Mouse (Mus musculus) heart, adult 18-20 months (tissue): Measurements from ENCODE around the gene Snx15. TPM values are rescaled to one million over a fixed set of nuclear protein-coding genes. Genes with fewer than 3 reads are reported as not detected.

Experiments used
- DNase-seq, 2 experiments: peaks; one replicate each; pipeline ENCODE4 v3.0.0; 2021 to 2022; ENCODE audit warnings: mixed read lengths in 1 of 2
- total RNA-seq, 2 experiments: library from RNA; stranded (reverse); gene quantifications; 2 replicates each; pipeline ENCODE4 v1.2.3; 2021

Snx15 gene
- total RNA-seq, 2 experiments from 2014 or later = 13.9 to 15.2 TPM

- DNase-seq = no peak
Observed at GRCm38 (mm10) chr19:6071261-6071660, 56.8 kb downstream of the Snx15 start.

- DNase-seq = no peak
Observed at GRCm38 (mm10) chr19:6070571-6071250, 57.4 kb downstream of the Snx15 start.

- DNase-seq = no peak
Observed at GRCm38 (mm10) chr19:6069851-6070250, 58.3 kb downstream of the Snx15 start.

Other genes with a start within 250 kb of the Snx15 start
- gene Tigd3, start 234.2 kb downstream of the Snx15 start, total RNA-seq = under 1 TPM in 1 of 2 experiments, not detected in 1; 0.35 TPM
- gene Dpf2, start 215.3 kb downstream of the Snx15 start, total RNA-seq = 10 to 100 TPM; 77.6 to 84.0 TPM
- 1 to 10 TPM; 6.6 to 9.0 TPM for gene Cdc42ep2, start 203.5 kb downstream of the Snx15 start, total RNA-seq
- gene Pola2, start 164.1 kb downstream of the Snx15 start, total RNA-seq = 10 to 100 TPM in 1 of 2 experiments, 1 to 10 TPM in 1; 8.7 to 10.6 TPM
- gene Slc22a20, start 142.2 kb downstream of the Snx15 start, total RNA-seq = not detected
- gene Capn1, start 112.4 kb downstream of the Snx15 start, total RNA-seq = 10 to 100 TPM; 32.0 to 40.4 TPM
- gene Syvn1, start 81.7 kb downstream of the Snx15 start, total RNA-seq = 10 to 100 TPM; 21.1 to 21.3 TPM
- gene Mrpl49, start 70.5 kb downstream of the Snx15 start, total RNA-seq = 10 to 100 TPM; 42.2 to 47.2 TPM
- gene Fau, start 70.5 kb downstream of the Snx15 start, total RNA-seq = 100 to 1,000 TPM; 613 to 618 TPM
- gene Znhit2, start 67.1 kb downstream of the Snx15 start, total RNA-seq = 10 to 100 TPM; 11.1 to 11.2 TPM
- gene Tm7sf2, start 59.9 kb downstream of the Snx15 start, total RNA-seq = 1 to 10 TPM; 2.1 to 3.0 TPM
- gene Vps51, start 51.1 kb downstream of the Snx15 start, total RNA-seq = 10 to 100 TPM; 20.9 to 22.2 TPM
- gene Tmem262, start 48.3 kb downstream of the Snx15 start, total RNA-seq = not detected
- under 1 TPM in 1 of 2 experiments, not detected in 1; 0.47 TPM for gene Gm28374, start 46.0 kb downstream of the Snx15 start, total RNA-seq
- 10 to 100 TPM; 15.5 to 16.1 TPM for gene Zfpl1, start 43.3 kb downstream of the Snx15 start, total RNA-seq
- gene Cdca5, start 43.3 kb downstream of the Snx15 start, total RNA-seq = under 1 TPM in 1 of 2 experiments, not detected in 1; 0.21 TPM
- gene AC131692.1, start 33.9 kb downstream of the Snx15 start, total RNA-seq = not detected
- gene Naaladl1, start 22.5 kb downstream of the Snx15 start, total RNA-seq = not detected
- gene Sac3d1, start 9.7 kb downstream of the Snx15 start, total RNA-seq = 10 to 100 TPM in 1 of 2 experiments, 1 to 10 TPM in 1; 9.2 to 10.0 TPM
- gene Batf2, start 12.7 kb upstream of the Snx15 start, total RNA-seq = 1 to 10 TPM in 1 of 2 experiments, under 1 TPM in 1; 0.54 to 2.7 TPM
- 10 to 100 TPM; 66.4 to 72.1 TPM for gene Arl2, start 13.2 kb upstream of the Snx15 start, total RNA-seq
- not detected for gene Majin, start 56.1 kb upstream of the Snx15 start, total RNA-seq
- not detected for gene Gpha2, start 98.1 kb upstream of the Snx15 start, total RNA-seq
- gene Ppp2r5b, start 107.6 kb upstream of the Snx15 start, total RNA-seq = 10 to 100 TPM; 32.2 to 32.5 TPM
- gene Atg2a, start 113.4 kb upstream of the Snx15 start, total RNA-seq = 10 to 100 TPM; 21.5 to 22.1 TPM
- 100 to 1,000 TPM; 101 to 107 TPM for gene Ehd1, start 148.4 kb upstream of the Snx15 start, total RNA-seq
- gene Cdc42bpg, start 178.2 kb upstream of the Snx15 start, total RNA-seq = 10 to 100 TPM; 13.8 TPM
- 10 to 100 TPM; 13.3 to 14.0 TPM for gene Men1, start 206.7 kb upstream of the Snx15 start, total RNA-seq
- gene Map4k2, start 212.8 kb upstream of the Snx15 start, total RNA-seq = 10 to 100 TPM; 30.7 to 43.0 TPM
- gene Sf1, start 235.4 kb upstream of the Snx15 start, total RNA-seq = 10 to 100 TPM; 66.5 to 94.7 TPM